Mouse (Mus musculus): ENCODE measurements around the gene Upk1a. TPM values are rescaled to one million over a fixed set of nuclear protein-coding genes. Genes with fewer than 3 reads are reported as not detected.
A peak's percentile ranks its signal among the peaks of the same experiment; 100 is the strongest.

Gene Upk1a
- polyA plus RNA-seq (2015; fragmentation: Nextera tagmentation; extraction: Ambion mirVana): 5.9 and 7.3 TPM in 2 replicates

DNA sequence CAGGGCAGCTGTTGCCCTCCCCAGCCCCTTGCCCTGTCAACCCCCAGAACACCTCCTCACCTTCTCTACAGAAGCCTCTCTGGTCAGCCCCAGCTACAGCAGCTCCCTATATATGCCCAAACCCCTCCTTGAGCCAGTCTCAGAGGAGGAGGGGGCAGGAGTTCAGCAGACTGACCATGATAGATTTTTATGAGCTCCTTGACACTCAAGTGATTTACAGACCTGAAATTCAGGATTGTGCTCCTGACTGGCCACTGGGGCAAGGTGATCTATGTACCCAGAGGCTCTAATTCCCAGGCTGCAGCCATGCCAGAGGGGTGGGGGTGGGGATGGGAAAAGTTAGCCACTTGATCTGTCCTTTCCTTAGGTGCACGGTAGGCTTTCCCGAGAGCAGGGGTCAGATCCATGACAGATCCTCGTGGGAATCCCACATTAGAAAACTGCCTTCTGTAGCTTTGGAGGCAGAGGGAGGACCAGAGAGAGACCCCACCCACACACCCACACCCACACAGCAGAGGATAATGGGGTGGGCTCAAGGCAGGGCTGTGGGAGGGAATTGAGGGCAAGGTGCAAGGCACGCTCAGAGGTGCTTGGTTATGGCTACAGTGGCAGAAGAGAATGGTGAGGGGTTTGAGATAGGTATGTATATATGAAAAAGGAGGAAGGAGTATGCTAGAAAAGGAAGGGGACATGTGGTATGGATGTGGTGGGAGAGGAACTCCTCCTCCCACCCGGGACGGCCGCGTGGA, at the start of gene Upk1a:
Gene Upk1a (minus strand): TSS at position 194 of the 749 bp plus-strand sequence.
- Histone ChIP-seq H3K9me3 (ENCODE audit: control insufficient read depth, low read length) (no peaks in the 10 kb centered on the region), H3K4me3 (ENCODE audit: low read length) (no peak within 1 kb of the TSS), H3K9ac (ENCODE audit: low read depth, low read length) (no peak within 1 kb of the TSS), H3K4me1 (ENCODE audit: control insufficient read depth, insufficient read depth, low read length) (peaks cover 12% of the 10 kb centered on the region), H3K4me2 (ENCODE audit: low read depth, low read length) (no peak within 1 kb of the TSS), H3K27ac (ENCODE audit: low read length) (no peak within 1 kb of the TSS), H3K36me3 (ENCODE audit: control insufficient read depth, insufficient read depth, low read length) (peaks cover 14% of the 10 kb centered on the region; the same call in 1 of the 2 replicates), H3K27me3 (replicated peaks; ENCODE audit: control insufficient read depth, insufficient read depth, low read length) (no peaks in the 10 kb centered on the region)
- 45% methylated on average over 8 of the region's 8 CpGs for WGBS
- ATAC-seq: peak; percentile 57

DNA sequence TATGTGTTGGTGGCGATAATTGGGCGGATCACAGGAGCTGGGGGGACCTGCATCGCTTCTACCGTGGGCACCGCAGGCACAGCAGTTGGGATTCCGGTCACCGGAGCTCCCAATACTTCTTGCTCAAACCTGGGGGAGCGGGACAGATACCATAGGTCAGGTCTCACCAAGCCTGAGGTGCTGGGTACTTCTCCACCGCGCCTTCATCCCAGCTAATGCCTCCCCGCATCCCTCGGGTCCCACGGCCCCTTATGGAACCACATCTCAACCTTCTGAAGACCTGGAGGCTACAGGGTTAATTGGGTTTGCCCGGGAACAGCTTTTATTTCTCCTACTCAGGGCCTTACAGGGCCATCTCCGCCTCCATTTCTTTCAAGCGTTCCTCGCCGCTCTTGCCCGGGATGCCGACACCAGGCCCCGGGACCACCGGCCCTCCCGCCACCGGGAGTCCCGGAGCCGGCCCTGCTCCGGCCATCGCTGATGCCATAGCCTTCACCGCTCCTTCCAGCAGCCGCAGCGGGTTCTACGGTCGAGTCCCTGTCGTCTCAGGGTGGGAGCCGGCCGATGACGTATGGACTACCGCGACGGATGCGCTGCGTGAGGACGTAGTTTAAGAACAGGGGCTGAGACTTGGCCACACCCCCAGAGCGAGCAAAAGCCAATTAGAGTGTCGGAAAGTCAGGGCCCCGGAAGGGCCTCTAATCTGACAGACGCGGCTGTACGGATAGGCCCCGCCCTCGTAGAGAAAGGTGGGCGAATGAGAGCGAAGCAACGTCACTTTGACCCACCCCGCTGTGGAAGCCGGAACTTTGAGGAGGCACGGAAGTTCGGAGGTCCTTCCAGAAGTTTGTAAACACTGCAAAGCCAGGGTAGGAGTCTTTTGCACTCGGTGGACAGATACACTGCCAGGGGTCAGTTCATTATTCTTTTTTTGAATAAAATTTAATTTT, 37.2 kb upstream of the Upk1a start, which contains the start of gene Rbm42:
Gene Rbm42 (minus strand): TSS at position 727 of the 950 bp plus-strand sequence.
- H3K9me3 ChIP-seq (ENCODE audit: control insufficient read depth, low read length): no peaks in the 10 kb centered on the region
- H3K36me3 ChIP-seq (ENCODE audit: control insufficient read depth, insufficient read depth, low read length): peaks cover 24% of the 10 kb centered on the region
- H3K4me3 ChIP-seq (ENCODE audit: low read length): peak within 1 kb of the TSS; percentile 90
- peak within 1 kb of the TSS; percentile 91 for H3K9ac ChIP-seq (ENCODE audit: low read depth, low read length)
- no peaks in the 10 kb centered on the region for H3K27me3 ChIP-seq (replicated peaks; ENCODE audit: control insufficient read depth, insufficient read depth, low read length)
- 0 out of 2 replicates have a peak, but pooled peaks cover 2% of the 10 kb centered on the region for H3K4me1 ChIP-seq (ENCODE audit: control insufficient read depth, insufficient read depth, low read length)
- 1% methylated on average over 59 of the region's 59 CpGs for WGBS
- ATAC-seq: peak; percentile 100
- H3K4me2 ChIP-seq (ENCODE audit: low read depth, low read length): peak within 1 kb of the TSS; percentile 79
- peak within 1 kb of the TSS; percentile 50; the same call in 1 of the 2 replicates for H3K27ac ChIP-seq (ENCODE audit: low read length)

DNA sequence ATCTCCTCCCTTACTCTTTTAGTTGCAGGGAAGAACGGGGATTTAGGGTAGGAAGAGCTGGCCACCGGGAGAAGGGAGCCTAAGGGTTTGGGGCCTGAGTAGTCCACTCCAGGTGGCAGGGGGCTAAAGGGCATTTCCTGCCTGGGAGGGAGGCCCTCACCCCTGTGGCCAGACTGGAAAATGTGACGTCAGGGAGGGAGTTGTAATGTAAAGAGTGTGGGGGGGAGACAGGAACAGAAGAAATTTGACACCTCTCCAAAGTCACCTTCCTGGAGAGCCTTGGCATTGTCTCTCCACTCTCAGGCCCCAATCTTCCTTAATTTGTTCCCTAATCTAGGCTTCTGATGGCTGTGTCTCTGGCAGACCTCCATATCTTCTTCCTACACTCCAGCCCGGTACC, 26.4 kb upstream of the Upk1a start:
- peaks cover 18% of the 10 kb centered on the region for H3K36me3 ChIP-seq (ENCODE audit: control insufficient read depth, insufficient read depth, low read length)
- H3K27ac ChIP-seq (ENCODE audit: low read length): no peak overlapping the region
- H3K4me2 ChIP-seq (ENCODE audit: low read depth, low read length): no peak overlapping the region
- no peak overlapping the region for H3K4me3 ChIP-seq (ENCODE audit: low read length)
- no peak for ATAC-seq
- peaks cover 5% of the 10 kb centered on the region; the same call in 1 of the 2 replicates for H3K4me1 ChIP-seq (ENCODE audit: control insufficient read depth, insufficient read depth, low read length)
- WGBS: 29% methylated on average over 4 of the region's 4 CpGs
- H3K27me3 ChIP-seq (replicated peaks; ENCODE audit: control insufficient read depth, insufficient read depth, low read length): peaks cover 25% of the 10 kb centered on the region
- no peaks in the 10 kb centered on the region for H3K9me3 ChIP-seq (ENCODE audit: control insufficient read depth, low read length)
- no peak overlapping the region for H3K9ac ChIP-seq (ENCODE audit: low read depth, low read length)

DNA sequence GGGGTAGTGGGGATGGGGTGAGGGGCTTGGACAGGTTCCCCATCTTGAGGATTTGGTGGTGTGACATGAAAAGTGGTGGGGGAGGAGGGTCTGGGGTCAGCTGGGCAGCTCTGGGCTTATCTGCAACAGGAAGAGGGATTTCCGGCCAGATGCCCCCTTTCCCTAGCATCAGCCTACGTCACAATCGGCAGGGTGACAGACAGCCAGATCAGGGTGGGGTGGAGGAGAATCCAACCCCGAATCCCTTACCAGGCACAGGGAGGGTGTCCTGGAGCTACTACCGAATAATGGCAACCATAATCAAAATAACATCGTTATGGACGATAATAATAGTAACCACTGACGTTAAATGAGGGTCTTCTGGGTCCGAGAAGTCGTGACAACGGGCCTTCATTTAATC, 23.7 kb upstream of the Upk1a start:
- ATAC-seq: no peak
- no peaks in the 10 kb centered on the region for H3K9me3 ChIP-seq (ENCODE audit: control insufficient read depth, low read length)
- peaks cover 8% of the 10 kb centered on the region for H3K36me3 ChIP-seq (ENCODE audit: control insufficient read depth, insufficient read depth, low read length)
- no peak overlapping the region for H3K9ac ChIP-seq (ENCODE audit: low read depth, low read length)
- no peak overlapping the region for H3K4me2 ChIP-seq (ENCODE audit: low read depth, low read length)
- peaks cover 39% of the 10 kb centered on the region for H3K27me3 ChIP-seq (replicated peaks; ENCODE audit: control insufficient read depth, insufficient read depth, low read length)
- no peak overlapping the region for H3K4me3 ChIP-seq (ENCODE audit: low read length)
- 22% methylated on average over 11 of the region's 11 CpGs for WGBS
- H3K4me1 ChIP-seq (ENCODE audit: control insufficient read depth, insufficient read depth, low read length): peaks cover 5% of the 10 kb centered on the region; the same call in 1 of the 2 replicates
- no peak overlapping the region for H3K27ac ChIP-seq (ENCODE audit: low read length)

DNA sequence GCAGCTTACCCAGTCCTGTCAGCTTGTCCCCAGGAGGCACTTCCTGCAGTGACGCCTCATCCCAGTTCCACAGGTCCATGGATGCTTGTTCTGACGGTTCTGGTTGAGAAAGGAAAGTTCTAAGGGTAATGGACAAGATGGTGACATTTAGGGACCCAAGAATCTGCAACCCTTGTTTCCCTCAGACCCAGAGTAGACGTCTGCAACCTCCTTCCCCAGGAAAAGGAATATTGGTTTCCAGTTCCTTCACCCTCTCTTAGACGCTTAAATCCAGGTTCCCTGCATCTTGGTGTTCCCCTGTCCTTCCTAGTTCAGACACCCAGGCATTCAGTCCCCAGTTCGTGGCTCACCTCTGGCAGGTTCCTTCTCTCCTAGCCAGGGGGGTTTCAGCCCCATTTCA, 23.1 kb upstream of the Upk1a start, which contains the start of gene Etv2:
Gene Etv2 (minus strand): TSS at position 101 of the 400 bp plus-strand sequence.
- ATAC-seq: no peak
- Histone ChIP-seq H3K27ac (ENCODE audit: low read length) (no peak within 1 kb of the TSS), H3K27me3 (replicated peaks; ENCODE audit: control insufficient read depth, insufficient read depth, low read length) (peaks cover 41% of the 10 kb centered on the region), H3K4me1 (ENCODE audit: control insufficient read depth, insufficient read depth, low read length) (peaks cover 5% of the 10 kb centered on the region; the same call in 1 of the 2 replicates), H3K4me2 (ENCODE audit: low read depth, low read length) (peak within 1 kb of the TSS; percentile 35), H3K36me3 (ENCODE audit: control insufficient read depth, insufficient read depth, low read length) (peaks cover 3% of the 10 kb centered on the region; the same call in 1 of the 2 replicates), H3K9ac (ENCODE audit: low read depth, low read length) (no peak within 1 kb of the TSS), H3K4me3 (ENCODE audit: low read length) (no peak within 1 kb of the TSS; the same call in 1 of the 2 replicates), H3K9me3 (ENCODE audit: control insufficient read depth, low read length) (no peaks in the 10 kb centered on the region)
- WGBS: 10% methylated on average over 5 of the region's 5 CpGs

DNA sequence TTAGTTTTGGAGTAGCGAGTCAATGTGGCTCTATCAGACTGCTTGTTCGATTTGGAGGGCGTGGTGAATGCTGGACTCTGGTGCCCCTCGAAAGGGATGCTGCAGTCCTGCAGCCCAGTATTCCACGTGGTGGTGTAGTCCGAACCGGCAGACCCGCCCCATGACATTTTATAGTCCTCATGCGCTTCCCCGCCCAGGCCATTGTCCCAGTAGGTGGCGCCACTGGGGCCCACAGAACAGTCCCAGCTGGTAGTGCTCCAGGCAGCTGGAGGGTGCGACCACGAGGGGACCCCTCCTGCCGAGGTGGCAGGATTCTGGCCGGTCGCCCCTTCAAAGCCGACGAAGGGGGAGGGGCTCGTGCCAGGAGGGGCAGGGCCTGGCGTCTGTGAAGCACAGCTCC, 22.0 kb upstream of the Upk1a start:
- Histone ChIP-seq H3K4me2 (ENCODE audit: low read depth, low read length) (peak overlapping the region; percentile 35), H3K27ac (ENCODE audit: low read length) (no peak overlapping the region), H3K27me3 (replicated peaks; ENCODE audit: control insufficient read depth, insufficient read depth, low read length) (peaks cover 41% of the 10 kb centered on the region), H3K9me3 (ENCODE audit: control insufficient read depth, low read length) (no peaks in the 10 kb centered on the region), H3K9ac (ENCODE audit: low read depth, low read length) (no peak overlapping the region), H3K4me1 (ENCODE audit: control insufficient read depth, insufficient read depth, low read length) (peaks cover 5% of the 10 kb centered on the region; the same call in 1 of the 2 replicates), H3K4me3 (ENCODE audit: low read length) (no peak overlapping the region; the same call in 1 of the 2 replicates), H3K36me3 (ENCODE audit: control insufficient read depth, insufficient read depth, low read length) (no peaks in the 10 kb centered on the region)
- peak; percentile 75 for ATAC-seq
- WGBS: 2% methylated on average over 20 of the region's 20 CpGs

DNA sequence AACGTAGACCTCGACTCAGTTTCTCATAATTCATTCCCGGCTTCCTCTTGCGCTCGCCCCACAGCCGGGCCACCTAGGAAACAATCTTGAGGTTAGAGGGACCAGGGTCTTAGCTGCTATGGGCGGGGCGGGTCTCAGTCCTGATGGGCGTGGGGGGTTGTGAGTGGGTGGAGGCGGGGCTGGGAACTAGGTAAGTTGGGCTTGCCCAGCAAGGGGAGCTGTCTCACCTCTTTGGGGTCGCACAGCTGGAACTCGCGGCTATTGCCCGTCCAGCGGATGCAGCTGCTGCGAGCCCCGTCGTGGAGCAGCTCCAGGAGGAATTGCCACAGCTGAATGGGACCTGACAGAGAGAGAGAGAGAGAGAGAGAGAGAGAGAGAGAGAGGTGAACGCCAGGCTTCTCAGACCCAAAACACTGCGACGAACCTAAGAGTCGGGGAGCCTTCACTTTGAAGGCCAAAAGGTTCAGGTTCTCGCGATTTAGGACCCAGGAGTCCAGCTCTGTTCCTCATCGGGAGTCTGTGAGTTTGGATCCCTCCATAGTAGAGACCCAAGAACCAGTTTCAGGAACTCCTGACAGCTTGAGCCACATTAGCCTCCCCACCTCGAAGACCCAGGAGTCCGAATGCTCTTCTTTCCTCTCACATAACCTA, 21.2 kb upstream of the Upk1a start:
- no peak overlapping the region for H3K9ac ChIP-seq (ENCODE audit: low read depth, low read length)
- H3K27me3 ChIP-seq (replicated peaks; ENCODE audit: control insufficient read depth, insufficient read depth, low read length): peaks cover 41% of the 10 kb centered on the region
- no peak for ATAC-seq
- H3K36me3 ChIP-seq (ENCODE audit: control insufficient read depth, insufficient read depth, low read length): no peaks in the 10 kb centered on the region
- no peaks in the 10 kb centered on the region for H3K9me3 ChIP-seq (ENCODE audit: control insufficient read depth, low read length)
- H3K27ac ChIP-seq (ENCODE audit: low read length): no peak overlapping the region
- H3K4me3 ChIP-seq (ENCODE audit: low read length): no peak overlapping the region; the same call in 1 of the 2 replicates
- no peak overlapping the region for H3K4me2 ChIP-seq (ENCODE audit: low read depth, low read length)
- WGBS: 6% methylated on average over 26 of the region's 27 CpGs
- H3K4me1 ChIP-seq (ENCODE audit: control insufficient read depth, insufficient read depth, low read length): 0 out of 2 replicates have a peak, but pooled peaks cover 5% of the 10 kb centered on the region

DNA sequence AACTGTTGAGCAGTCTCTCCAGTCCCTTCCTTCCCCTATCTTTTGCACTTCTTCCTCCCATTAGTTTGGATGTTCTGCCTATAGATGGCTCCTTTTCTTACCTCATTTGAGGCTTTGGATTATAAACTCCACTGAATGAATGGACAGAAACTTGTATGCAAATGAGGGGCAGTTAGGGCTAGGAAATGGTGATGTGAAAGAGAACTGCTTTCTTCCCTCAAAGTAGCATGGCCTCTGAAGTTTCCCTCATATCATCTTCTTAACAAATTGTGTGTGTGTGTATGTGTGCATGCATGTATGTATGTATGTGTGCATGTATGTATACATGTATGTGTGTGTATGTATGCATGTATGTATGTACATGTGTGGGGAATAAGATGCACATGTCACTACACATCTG, 16.4 kb upstream of the Upk1a start:
- peaks cover 15% of the 10 kb centered on the region for H3K27me3 ChIP-seq (replicated peaks; ENCODE audit: control insufficient read depth, insufficient read depth, low read length)
- H3K4me1 ChIP-seq (ENCODE audit: control insufficient read depth, insufficient read depth, low read length): peaks cover 7% of the 10 kb centered on the region
- no peak overlapping the region for H3K4me2 ChIP-seq (ENCODE audit: low read depth, low read length)
- no peak for ATAC-seq
- no peak overlapping the region for H3K9ac ChIP-seq (ENCODE audit: low read depth, low read length)
- H3K4me3 ChIP-seq (ENCODE audit: low read length): no peak overlapping the region
- H3K27ac ChIP-seq (ENCODE audit: low read length): no peak overlapping the region
- H3K36me3 ChIP-seq (ENCODE audit: control insufficient read depth, insufficient read depth, low read length): no peaks in the 10 kb centered on the region
- H3K9me3 ChIP-seq (ENCODE audit: control insufficient read depth, low read length): no peaks in the 10 kb centered on the region

Data from intestine, embryonic 16.5 days (tissue).